Mouse (Mus musculus): ENCODE results near the gene Cbfa2t2. TPM values are rescaled to one million over a fixed set of nuclear protein-coding genes. Genes with fewer than 3 reads are reported as not detected.

Gene Cbfa2t2
- polyA plus RNA-seq, 1 experiment, result 47.6 TPM

DNA sequence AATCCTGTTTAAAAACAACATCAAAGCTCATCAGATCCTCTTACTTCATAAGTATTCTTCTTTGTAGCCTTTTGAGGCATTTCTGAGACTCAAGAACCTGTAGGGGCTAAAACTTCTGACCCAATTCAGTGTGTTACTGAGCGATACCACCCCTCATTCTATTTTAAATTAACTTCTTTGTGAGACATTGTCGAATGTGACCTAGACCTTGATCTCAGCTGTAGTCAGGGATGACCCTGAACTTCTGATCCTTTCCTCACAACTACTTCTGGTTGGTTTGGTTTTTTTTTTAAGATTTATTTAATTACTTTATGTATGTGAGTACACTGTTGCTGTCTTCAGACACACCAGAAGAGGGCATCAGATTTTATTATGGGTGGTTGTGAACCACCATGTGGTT, 12.7 kb upstream of the Cbfa2t2 start:
- H3K27ac ChIP-seq (ENCODE audit: insufficient read depth, low read length), result no peak overlapping the region
- TF ChIP-seq CTCF (IDR thresholded peaks at IDR 0.05; ENCODE audit: borderline replicate concordance, insufficient read depth, low read length) (no peak), POLR2A (IDR thresholded peaks at IDR 0.05; ENCODE audit: low read depth, low read length) (no peak)
- no peak overlapping the region for H3K4me3 ChIP-seq (ENCODE audit: insufficient read depth, low read length)
- peaks cover 5% of the 10 kb centered on the region for H3K4me1 ChIP-seq (ENCODE audit: control insufficient read depth, insufficient read depth, low read length)

DNA sequence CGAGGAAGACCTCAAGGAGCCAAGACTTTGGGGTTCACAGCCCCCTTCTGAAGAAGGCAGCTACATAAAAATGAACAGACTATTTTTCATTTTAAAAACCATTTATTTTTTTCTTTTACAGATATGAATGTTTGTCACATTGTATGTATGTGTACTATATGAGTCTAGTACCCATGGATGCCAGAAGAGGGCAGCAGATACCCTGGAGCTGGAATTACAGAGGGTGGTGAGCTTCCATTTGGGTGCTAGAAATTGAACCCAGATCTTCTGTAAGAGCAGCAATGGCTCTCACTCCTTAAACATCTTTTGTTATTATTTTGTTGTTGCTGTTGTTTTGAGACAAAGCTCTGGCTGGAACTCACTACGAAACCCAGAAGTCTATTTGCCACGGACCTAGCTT, 10.8 kb upstream of the Cbfa2t2 start:
- no peak overlapping the region for H3K27ac ChIP-seq (ENCODE audit: insufficient read depth, low read length)
- TF ChIP-seq POLR2A (IDR thresholded peaks at IDR 0.05; ENCODE audit: low read depth, low read length), result no peak
- TF ChIP-seq CTCF (IDR thresholded peaks at IDR 0.05; ENCODE audit: borderline replicate concordance, insufficient read depth, low read length), result no peak

GRCm38 (mm10) chr2:154426188-154426904, 9.9 kb upstream of the Cbfa2t2 start:
- Histone ChIP-seq H3K4me1 (ENCODE audit: control insufficient read depth, insufficient read depth, low read length) (peaks cover 5% of the 10 kb centered on the region), H3K27ac (ENCODE audit: insufficient read depth, low read length) (no peak overlapping the region), H3K4me3 (ENCODE audit: insufficient read depth, low read length) (no peak overlapping the region)
- TF ChIP-seq POLR2A (IDR thresholded peaks at IDR 0.05; ENCODE audit: low read depth, low read length) (no peak), CTCF (IDR thresholded peaks at IDR 0.05; ENCODE audit: borderline replicate concordance, insufficient read depth, low read length) (no peak)

More for the DNA sequence above, 10.8 kb upstream of the Cbfa2t2 start:
- Histone ChIP-seq H3K4me1 (ENCODE audit: control insufficient read depth, insufficient read depth, low read length) (peaks cover 5% of the 10 kb centered on the region), H3K4me3 (ENCODE audit: insufficient read depth, low read length) (no peak overlapping the region)

GRCm38 (mm10) chr2:154426905-154427852, 9.1 kb upstream of the Cbfa2t2 start:
- TF ChIP-seq POLR2A (IDR thresholded peaks at IDR 0.05; ENCODE audit: low read depth, low read length) (no peak), CTCF (IDR thresholded peaks at IDR 0.05; ENCODE audit: borderline replicate concordance, insufficient read depth, low read length) (no peak)
- Histone ChIP-seq H3K4me3 (ENCODE audit: insufficient read depth, low read length) (no peak overlapping the region), H3K27ac (ENCODE audit: insufficient read depth, low read length) (no peak overlapping the region), H3K4me1 (ENCODE audit: control insufficient read depth, insufficient read depth, low read length) (no peaks in the 10 kb centered on the region)

- no peak overlapping the region for H3K4me3 ChIP-seq (ENCODE audit: insufficient read depth, low read length)
- no peaks in the 10 kb centered on the region for H3K4me1 ChIP-seq (ENCODE audit: control insufficient read depth, insufficient read depth, low read length)
- no peak overlapping the region for H3K27ac ChIP-seq (ENCODE audit: insufficient read depth, low read length)
- no peak for TF ChIP-seq CTCF (IDR thresholded peaks at IDR 0.05; ENCODE audit: borderline replicate concordance, insufficient read depth, low read length)
- TF ChIP-seq POLR2A (IDR thresholded peaks at IDR 0.05; ENCODE audit: low read depth, low read length), result no peak
These were observed 8.4 kb upstream of the Cbfa2t2 start for GRCm38 (mm10) chr2:154427853-154428360.

GRCm38 (mm10) chr2:154430566-154430965, 5.7 kb upstream of the Cbfa2t2 start:
- TF ChIP-seq CTCF (IDR thresholded peaks at IDR 0.05; ENCODE audit: borderline replicate concordance, insufficient read depth, low read length), result no peak
- H3K4me3 ChIP-seq (ENCODE audit: insufficient read depth, low read length), result no peak overlapping the region
- H3K4me1 ChIP-seq (ENCODE audit: control insufficient read depth, insufficient read depth, low read length), result peaks cover 1% of the 10 kb centered on the region; the same call in 1 of the 2 replicates
- H3K27ac ChIP-seq (ENCODE audit: insufficient read depth, low read length), result no peak overlapping the region

GRCm38 (mm10) chr2:154432696-154433095, 3.6 kb upstream of the Cbfa2t2 start:
- Histone ChIP-seq H3K4me3 (ENCODE audit: insufficient read depth, low read length) (no peak overlapping the region), H3K27ac (ENCODE audit: insufficient read depth, low read length) (no peak overlapping the region), H3K4me1 (ENCODE audit: control insufficient read depth, insufficient read depth, low read length) (peaks cover 3% of the 10 kb centered on the region; the same call in 1 of the 2 replicates)
- TF ChIP-seq POLR2A (IDR thresholded peaks at IDR 0.05; ENCODE audit: low read depth, low read length), result no peak
- no peak for TF ChIP-seq CTCF (IDR thresholded peaks at IDR 0.05; ENCODE audit: borderline replicate concordance, insufficient read depth, low read length)

- no peak overlapping the region for H3K4me3 ChIP-seq (ENCODE audit: insufficient read depth, low read length)
- peaks cover 3% of the 10 kb centered on the region; the same call in 1 of the 2 replicates for H3K4me1 ChIP-seq (ENCODE audit: control insufficient read depth, insufficient read depth, low read length)
- no peak overlapping the region for H3K27ac ChIP-seq (ENCODE audit: insufficient read depth, low read length)
- no peak for TF ChIP-seq POLR2A (IDR thresholded peaks at IDR 0.05; ENCODE audit: low read depth, low read length)
These were observed 2.9 kb upstream of the Cbfa2t2 start for GRCm38 (mm10) chr2:154433391-154433790.

DNA sequence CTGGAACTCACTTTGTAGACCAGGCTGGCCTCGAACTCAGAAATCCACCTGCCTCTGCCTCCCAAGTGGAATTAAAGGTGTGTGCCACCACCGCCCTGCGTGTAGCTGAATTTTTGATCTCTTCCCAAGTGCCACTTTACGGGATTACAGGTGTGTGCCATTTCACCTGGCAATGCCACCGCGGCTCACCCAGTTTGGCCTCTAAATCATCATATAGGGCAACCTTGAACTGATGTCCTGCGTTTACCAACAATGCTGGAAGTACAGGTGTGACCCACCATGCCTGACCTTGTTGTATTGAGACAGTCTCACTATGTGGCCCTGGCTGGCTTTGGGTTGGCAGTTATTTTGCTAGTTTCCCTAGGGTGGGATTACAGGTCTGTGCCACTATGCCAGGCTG, 1.6 kb upstream of the Cbfa2t2 start:
- Histone ChIP-seq H3K27ac (ENCODE audit: insufficient read depth, low read length) (no peak overlapping the region), H3K4me1 (ENCODE audit: control insufficient read depth, insufficient read depth, low read length) (peaks cover 6% of the 10 kb centered on the region; the same call in 1 of the 2 replicates), H3K4me3 (ENCODE audit: insufficient read depth, low read length) (no peak overlapping the region)
- no peak for TF ChIP-seq CTCF (IDR thresholded peaks at IDR 0.05; ENCODE audit: borderline replicate concordance, insufficient read depth, low read length)
- TF ChIP-seq POLR2A (IDR thresholded peaks at IDR 0.05; ENCODE audit: low read depth, low read length), result no peak
